Mouse (Mus musculus): ENCODE data around the gene Agap1.
A peak's percentile ranks its signal among the peaks of the same experiment; 100 is the strongest.

Agap1 gene

DNA sequence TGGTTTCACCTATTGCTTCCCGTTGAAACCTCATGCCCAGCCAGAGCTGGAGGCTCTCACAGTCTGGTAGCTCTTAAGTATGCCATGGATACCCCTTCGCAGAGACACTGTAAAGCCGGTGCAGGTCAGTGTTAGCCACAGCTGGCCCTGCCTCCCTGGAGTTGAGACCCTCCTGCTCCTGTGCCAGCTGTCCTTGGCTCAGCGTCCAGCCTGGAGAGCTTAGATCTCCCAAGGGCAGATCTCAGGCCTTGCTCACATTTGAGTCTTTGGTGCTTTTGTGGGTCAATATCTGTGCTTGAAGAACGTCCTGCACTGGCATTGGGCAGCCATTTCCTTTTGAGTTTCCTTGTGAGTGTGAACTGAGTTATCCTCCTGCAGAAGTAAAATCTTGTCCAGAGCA lies 7.3 kb downstream of the Agap1 start:
- DNase-seq = no peak

GRCm38 (mm10) chr1:89463138-89463537 lies 8.5 kb downstream of the Agap1 start:
- no peak for DNase-seq

- DNase-seq = no peak
These were observed 10.9 kb downstream of the Agap1 start for GRCm38 (mm10) chr1:89465417-89466002.

DNA sequence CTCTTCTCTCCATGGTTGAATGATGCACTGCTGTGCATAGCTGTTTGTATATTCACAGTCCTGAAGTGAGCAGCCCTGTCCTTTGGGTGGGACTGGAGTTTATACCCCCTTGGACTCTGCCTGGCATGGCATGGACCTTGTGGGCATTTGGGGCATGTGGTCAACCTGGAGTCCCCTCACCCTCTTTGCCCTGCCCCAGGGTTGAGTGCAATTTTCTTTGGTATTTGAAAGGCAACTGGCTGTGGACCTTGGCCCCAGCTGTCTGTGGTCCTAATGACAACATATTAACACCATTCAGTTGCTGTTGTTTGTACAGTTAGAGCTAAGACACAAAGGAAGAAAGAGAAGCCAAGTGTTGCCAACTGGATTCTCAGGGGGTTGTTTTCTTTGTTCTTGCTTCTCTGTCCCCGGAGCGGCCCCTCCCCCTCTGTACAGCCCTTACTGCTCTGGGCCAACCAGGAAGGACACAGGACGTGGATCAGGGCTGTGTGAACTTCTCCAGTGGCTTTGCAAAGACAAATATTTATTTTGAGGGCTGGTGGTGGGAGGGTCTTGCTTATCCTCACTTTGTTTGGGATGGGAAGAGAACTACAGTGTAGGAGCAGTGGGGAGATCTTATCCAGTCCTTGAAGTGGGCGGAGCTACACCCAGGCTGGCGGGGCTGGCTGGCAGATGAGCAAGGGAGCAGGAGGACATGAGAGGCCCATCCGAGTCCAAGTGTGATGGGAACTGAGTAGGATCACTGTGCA lies 12.9 kb downstream of the Agap1 start:
- no peak for DNase-seq

DNA sequence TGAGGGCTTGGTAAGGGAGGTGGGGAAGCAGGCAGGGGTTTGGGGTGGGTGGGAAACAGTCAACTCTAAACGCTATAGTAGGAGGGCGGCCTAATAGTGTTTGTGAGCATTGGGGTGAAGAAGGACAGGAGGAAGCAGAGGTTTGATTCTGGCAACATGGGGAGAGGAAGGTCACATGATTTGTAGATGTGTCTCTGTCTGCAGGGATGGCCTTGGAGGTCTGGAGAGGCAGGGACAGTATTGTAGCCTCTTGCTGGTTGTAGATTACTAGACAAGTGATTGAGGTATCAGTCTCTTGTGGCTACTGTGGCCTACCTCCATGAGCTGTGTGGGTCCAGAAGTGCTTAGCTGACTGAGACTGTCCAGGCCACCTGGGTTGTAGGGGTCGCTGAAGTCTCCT lies 13.5 kb downstream of the Agap1 start:
- DNase-seq = no peak

GRCm38 (mm10) chr1:89471430-89471829 lies 16.8 kb downstream of the Agap1 start:
- no peak for DNase-seq

DNA sequence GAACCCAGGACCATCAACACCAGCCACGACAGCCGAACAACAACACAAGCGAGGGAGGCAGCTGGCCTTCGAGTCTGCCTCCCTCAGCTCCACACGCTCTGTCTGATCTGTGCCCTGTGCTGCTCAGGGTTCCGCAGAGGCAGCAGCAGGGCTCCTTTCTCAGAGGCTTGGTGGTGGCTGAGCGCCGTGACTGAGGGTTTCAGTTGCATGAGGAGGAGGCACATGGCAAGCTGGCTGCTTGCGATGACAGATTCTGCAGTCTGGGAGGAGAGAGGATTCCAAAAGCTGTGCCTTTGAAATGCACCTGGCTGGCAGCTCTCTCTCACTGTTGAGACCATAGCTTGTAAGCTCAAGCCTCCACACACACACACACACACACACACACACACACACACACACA lies 17.3 kb downstream of the Agap1 start:
- no peak for DNase-seq

- peak; percentile 92 for DNase-seq
These were observed 19.3 kb downstream of the Agap1 start for GRCm38 (mm10) chr1:89473946-89474345.

DNA sequence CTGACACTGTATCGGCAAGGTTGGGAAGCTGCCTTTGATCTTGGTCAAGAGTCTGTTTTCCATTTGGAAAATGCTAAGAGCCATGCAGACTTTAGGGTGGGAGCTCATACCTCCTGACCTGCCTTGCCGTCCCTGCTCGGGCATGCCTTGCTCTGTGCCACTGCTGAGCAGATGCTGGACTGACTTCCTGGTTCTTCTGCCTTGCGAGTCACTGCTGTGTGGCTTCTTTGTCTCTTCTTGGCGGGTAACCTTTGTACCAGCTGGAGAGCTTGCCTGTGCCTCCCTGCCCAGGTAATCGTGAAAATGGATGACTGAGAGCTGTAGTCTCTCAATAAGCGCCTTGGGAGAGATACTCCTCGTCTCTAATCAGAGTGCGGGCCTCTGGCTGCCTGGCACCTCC lies 20.2 kb downstream of the Agap1 start:
- peak; percentile 81 for DNase-seq

DNA sequence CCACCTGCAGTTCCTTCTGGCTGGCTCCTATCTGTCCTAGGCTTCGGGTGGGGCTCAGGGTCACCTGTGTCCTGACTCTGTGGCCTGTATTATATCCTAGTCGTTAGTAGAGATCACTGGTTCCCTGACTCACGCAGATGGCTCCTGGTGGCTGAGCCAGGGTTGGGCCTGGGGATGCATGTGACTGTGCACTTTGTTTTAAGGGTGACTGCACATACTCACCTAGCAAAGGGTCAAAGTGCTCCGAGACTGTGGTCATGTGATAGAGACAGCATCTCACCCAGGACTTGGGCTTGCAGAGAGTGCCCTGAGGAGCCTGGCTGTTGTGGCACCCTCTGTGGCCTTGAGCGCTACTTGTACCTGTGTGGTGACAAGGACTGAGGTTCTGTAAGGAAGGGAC lies 22.4 kb downstream of the Agap1 start:
- DNase-seq = peak; percentile 93

- DNase-seq = no peak
These were observed 24.2 kb downstream of the Agap1 start for GRCm38 (mm10) chr1:89478571-89479460.

GRCm38 (mm10) chr1:89481154-89481553 lies 26.5 kb downstream of the Agap1 start:
- DNase-seq = peak; percentile 94

- DNase-seq = no peak
These were observed 28.2 kb downstream of the Agap1 start for GRCm38 (mm10) chr1:89482812-89483211.

- no peak for DNase-seq
These were observed 32.3 kb downstream of the Agap1 start for GRCm38 (mm10) chr1:89486891-89487290.

GRCm38 (mm10) chr1:89489111-89489971 lies 34.7 kb downstream of the Agap1 start:
- DNase-seq = peak; percentile 55

DNA sequence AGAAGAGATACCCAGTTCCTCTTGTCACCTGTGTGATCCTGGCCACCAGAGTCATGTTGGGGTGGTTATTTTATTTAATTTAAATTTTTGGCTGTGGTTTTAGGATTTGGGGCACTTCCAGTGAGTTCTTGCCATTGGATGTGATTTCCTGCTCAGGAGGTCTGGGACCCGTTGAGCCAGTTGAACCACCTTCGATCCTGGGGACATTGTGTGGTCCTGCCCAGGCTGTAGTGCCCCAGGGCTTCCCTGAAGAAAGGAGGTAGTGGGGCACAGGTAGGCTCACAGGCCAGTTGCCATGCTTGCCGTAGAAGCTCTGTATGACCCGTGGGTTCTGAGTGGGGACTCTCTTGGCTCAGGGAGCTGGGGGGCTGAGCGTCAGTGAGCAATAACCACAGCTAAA lies 38.6 kb downstream of the Agap1 start:
- no peak for DNase-seq

DNA sequence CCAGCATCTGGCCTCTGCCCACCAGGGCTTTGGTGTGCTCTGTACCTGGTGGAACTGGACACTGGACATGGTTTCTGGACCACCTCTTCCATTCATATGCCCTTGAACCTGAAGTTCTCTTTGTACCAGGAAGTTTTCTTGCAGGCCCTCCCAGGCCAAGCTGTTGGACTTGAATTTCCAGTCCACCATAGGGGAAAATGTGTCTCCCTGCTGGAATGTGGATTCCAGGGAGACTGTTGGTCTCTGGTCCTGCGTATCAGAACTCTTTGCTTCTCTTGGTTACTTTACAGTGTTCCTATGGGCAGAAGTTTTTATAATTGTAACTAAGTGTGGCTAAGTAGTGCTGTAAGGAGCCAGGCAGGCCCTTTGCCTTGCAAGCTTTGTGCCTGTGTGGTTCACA lies 40.2 kb downstream of the Agap1 start:
- DNase-seq = no peak

- DNase-seq = no peak
These were observed 41.6 kb downstream of the Agap1 start for GRCm38 (mm10) chr1:89496204-89496603.

DNA sequence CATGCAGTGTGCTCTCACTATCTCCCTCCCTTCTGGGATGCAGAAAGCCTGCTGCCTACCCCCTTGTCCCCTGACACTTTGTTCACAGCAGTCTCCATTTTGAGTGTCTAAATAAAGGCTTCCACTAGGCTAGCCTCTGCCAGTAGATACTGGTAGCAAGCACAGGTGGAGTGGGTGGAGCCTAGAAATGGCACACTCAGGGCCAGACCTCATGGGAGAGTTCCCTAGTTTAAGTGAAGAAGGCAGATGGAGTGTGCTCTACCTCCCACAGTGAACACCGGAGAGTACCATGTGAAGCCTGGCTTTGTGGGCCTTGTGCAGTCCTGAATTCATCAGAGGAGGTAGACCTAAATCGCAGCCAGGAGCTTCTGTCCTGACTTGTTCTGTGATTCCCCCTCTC lies 46.3 kb downstream of the Agap1 start:
- DNase-seq = no peak

- DNase-seq = no peak
These were observed 46.7 kb downstream of the Agap1 start for GRCm38 (mm10) chr1:89501346-89501745.

DNA sequence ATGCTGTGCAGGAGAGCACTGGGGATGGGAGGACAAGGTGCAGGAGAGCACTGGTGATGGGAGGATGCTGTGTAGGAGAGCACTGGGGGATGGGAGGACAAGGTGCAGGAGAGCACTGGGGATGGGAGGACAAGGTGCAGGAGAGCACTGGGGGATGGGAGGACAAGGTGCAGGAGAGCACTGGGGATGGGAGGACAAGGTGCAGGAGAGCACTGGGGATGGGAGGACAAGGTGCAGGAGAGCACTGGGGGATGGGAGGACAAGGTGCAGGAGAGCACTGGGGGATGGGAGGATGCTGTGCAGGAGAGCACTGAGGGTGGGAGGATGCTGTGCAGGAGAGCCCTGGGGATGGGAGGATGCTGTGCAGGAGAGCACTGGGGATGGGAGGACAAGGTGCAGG lies 47.3 kb downstream of the Agap1 start:
- peak; percentile 41 for DNase-seq

GRCm38 (mm10) chr1:89509196-89509595 lies 54.6 kb downstream of the Agap1 start:
- DNase-seq = no peak
